Mouse (Mus musculus): ENCODE results near the gene Pxdn.
A peak's percentile ranks its signal among the peaks of the same experiment; 100 is the strongest.

Gene Pxdn

GRCm38 (mm10) chr12:29939261-29939671 is 1.9 kb downstream of the Pxdn start:
- no peak for TF ChIP-seq GATA4 (IDR thresholded peaks at IDR 0.05; ENCODE audit: insufficient replicate concordance, low read length)

GRCm38 (mm10) chr12:29942435-29942834 is 5.0 kb downstream of the Pxdn start:
- TF ChIP-seq GATA4 (IDR thresholded peaks at IDR 0.05; ENCODE audit: insufficient replicate concordance, low read length) = peak; percentile 33; the same call in 1 of the 2 replicates

- no peak for TF ChIP-seq GATA4 (IDR thresholded peaks at IDR 0.05; ENCODE audit: insufficient replicate concordance, low read length)
Measured at GRCm38 (mm10) chr12:29944650-29945049, 7.2 kb downstream of the Pxdn start.

GRCm38 (mm10) chr12:29945182-29945743 is 7.9 kb downstream of the Pxdn start:
- TF ChIP-seq GATA4 (IDR thresholded peaks at IDR 0.05; ENCODE audit: insufficient replicate concordance, low read length) = no peak

- peak; percentile 87 for TF ChIP-seq GATA4 (IDR thresholded peaks at IDR 0.05; ENCODE audit: insufficient replicate concordance, low read length)
Measured at GRCm38 (mm10) chr12:29951043-29951442, 13.6 kb downstream of the Pxdn start.

- no peak for TF ChIP-seq GATA4 (IDR thresholded peaks at IDR 0.05; ENCODE audit: insufficient replicate concordance, low read length)
Measured at GRCm38 (mm10) chr12:29951485-29951884, 14.1 kb downstream of the Pxdn start.

- TF ChIP-seq GATA4 (IDR thresholded peaks at IDR 0.05; ENCODE audit: insufficient replicate concordance, low read length) = peak; percentile 67; the same call in 1 of the 2 replicates
Measured at GRCm38 (mm10) chr12:29952102-29952501, 14.7 kb downstream of the Pxdn start.

GRCm38 (mm10) chr12:29953999-29954398 is 16.6 kb downstream of the Pxdn start:
- TF ChIP-seq GATA4 (IDR thresholded peaks at IDR 0.05; ENCODE audit: insufficient replicate concordance, low read length) = no peak

GRCm38 (mm10) chr12:29954464-29954863 is 17.1 kb downstream of the Pxdn start:
- no peak for TF ChIP-seq GATA4 (IDR thresholded peaks at IDR 0.05; ENCODE audit: insufficient replicate concordance, low read length)

GRCm38 (mm10) chr12:29956969-29957368 is 19.6 kb downstream of the Pxdn start:
- TF ChIP-seq GATA4 (IDR thresholded peaks at IDR 0.05; ENCODE audit: insufficient replicate concordance, low read length) = no peak

GRCm38 (mm10) chr12:29958637-29959036 is 21.2 kb downstream of the Pxdn start:
- no peak for TF ChIP-seq GATA4 (IDR thresholded peaks at IDR 0.05; ENCODE audit: insufficient replicate concordance, low read length)

GRCm38 (mm10) chr12:29961041-29961440 is 23.6 kb downstream of the Pxdn start:
- no peak for TF ChIP-seq GATA4 (IDR thresholded peaks at IDR 0.05; ENCODE audit: insufficient replicate concordance, low read length)

- TF ChIP-seq GATA4 (IDR thresholded peaks at IDR 0.05; ENCODE audit: insufficient replicate concordance, low read length) = no peak
Measured at GRCm38 (mm10) chr12:29965016-29965415, 27.6 kb downstream of the Pxdn start.

GRCm38 (mm10) chr12:29971795-29972464 is 34.5 kb downstream of the Pxdn start:
- TF ChIP-seq GATA4 (IDR thresholded peaks at IDR 0.05; ENCODE audit: insufficient replicate concordance, low read length) = no peak

GRCm38 (mm10) chr12:29972533-29972932 is 35.1 kb downstream of the Pxdn start:
- no peak for TF ChIP-seq GATA4 (IDR thresholded peaks at IDR 0.05; ENCODE audit: insufficient replicate concordance, low read length)

GRCm38 (mm10) chr12:29980076-29980475 is 42.7 kb downstream of the Pxdn start:
- no peak for TF ChIP-seq GATA4 (IDR thresholded peaks at IDR 0.05; ENCODE audit: insufficient replicate concordance, low read length)
